Mouse (Mus musculus) adrenal gland, postnatal 25 days (tissue): ENCODE data around the gene Dnm2. TPM values are rescaled to one million over a fixed set of nuclear protein-coding genes. Genes with fewer than 3 reads are reported as not detected.

ENCODE experiments used
- DNase-seq: peaks from one replicate; pipeline ENCODE4 v3.0.0; 2021; ENCODE audit warnings: mixed read lengths
- microRNA-seq, 2 experiments: library from miRNA; unstranded; fragments of <30 nt; microRNA quantifications; one replicate each; pipeline ENCODE4 v1.2.0; 2021
- total RNA-seq: library from RNA; stranded (reverse); gene quantifications from 2 replicates; pipeline ENCODE4 v1.2.3, GENCODE M21; 2021

Dnm2 gene
- total RNA-seq, 1 experiment from 2014 or later = 126 TPM

DNA sequence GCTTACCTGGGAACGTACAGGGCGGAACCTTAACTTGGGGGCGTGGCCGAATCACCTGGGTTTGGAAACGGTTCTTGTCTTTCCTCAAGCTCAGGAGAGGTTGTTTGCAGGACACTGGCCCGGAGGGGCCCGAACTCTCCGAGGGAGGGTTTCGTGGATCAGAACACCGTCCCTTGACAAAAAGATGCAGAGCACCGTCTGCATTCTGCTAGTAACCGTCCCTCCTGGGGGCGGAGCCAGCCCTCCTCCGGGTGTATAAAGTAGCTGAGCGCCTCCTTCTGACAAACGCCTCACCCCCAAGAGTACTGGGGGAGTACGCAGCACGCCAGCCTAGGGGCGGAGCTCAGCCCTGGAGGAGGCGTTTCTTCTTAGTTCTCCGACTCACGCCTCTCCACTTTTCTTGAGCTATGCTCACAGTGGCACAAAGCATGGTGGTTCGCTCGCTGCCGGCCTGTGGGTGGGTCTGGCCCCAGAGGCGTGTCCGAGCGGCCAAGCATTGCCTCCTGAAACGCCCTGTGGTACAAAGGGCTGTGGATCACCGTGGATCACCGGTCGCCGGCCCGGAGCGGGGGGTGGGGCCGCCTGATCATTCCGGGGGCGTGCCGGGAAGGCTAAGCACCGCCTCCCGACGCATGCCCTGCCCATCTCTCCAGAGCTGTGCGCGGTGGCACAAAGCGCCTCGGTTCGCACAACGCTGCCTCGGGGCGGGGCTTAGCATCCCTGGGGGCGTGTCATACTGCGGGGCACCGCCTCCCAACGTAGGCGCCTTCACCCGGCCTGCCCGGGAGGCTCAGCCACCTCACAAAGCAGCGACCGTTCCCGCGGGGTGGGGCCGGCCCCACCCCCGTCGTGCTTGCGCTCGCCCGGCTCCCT lies 121.4 kb downstream of the Dnm2 start:
- peak; percentile 100 for DNase-seq

DNA sequence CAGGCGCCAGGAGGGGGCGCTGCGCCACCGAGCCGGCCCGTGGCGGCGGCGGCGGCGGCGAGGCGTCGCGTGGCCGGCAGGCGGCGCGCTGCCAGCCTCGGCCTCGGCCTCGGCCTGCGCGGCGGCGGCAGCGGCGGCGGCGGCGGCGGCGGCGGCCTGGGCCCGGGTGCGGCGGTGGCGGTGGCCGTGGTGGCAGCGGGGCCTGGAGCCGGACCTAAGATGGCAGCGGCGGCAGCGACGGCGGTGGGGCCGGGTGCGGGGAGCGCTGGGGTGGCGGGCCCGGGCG lies 122.0 kb downstream of the Dnm2 start, which contains the start of gene Carm1:
Gene Carm1, plus strand, starts transcription at position 106 of the 286 bp plus-strand sequence.
- DNase-seq = no peak

- DNase-seq = peak; percentile 19
These were observed 122.6 kb downstream of the Dnm2 start for GRCm38 (mm10) chr9:21547075-21547941.

DNA sequence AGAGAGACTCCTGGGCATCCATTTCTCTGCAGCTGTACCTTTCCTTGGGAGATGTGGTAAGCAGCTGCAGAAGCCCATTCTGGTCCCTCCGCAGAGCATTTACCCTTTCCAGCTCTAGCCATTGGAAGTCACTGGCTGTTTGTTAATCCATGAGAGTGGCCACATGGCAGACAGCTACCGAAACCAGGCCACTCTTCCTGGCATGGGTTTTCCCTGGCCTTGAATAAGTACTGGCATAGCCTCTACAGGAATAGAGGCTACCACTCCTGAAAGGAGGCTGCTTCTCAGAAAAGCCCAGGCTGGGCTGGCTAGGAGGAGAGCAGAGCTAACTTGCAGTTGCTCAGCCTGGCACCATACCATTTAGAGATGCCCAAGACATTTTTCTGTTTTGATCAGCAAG lies 126.3 kb downstream of the Dnm2 start:
- no peak for DNase-seq

DNA sequence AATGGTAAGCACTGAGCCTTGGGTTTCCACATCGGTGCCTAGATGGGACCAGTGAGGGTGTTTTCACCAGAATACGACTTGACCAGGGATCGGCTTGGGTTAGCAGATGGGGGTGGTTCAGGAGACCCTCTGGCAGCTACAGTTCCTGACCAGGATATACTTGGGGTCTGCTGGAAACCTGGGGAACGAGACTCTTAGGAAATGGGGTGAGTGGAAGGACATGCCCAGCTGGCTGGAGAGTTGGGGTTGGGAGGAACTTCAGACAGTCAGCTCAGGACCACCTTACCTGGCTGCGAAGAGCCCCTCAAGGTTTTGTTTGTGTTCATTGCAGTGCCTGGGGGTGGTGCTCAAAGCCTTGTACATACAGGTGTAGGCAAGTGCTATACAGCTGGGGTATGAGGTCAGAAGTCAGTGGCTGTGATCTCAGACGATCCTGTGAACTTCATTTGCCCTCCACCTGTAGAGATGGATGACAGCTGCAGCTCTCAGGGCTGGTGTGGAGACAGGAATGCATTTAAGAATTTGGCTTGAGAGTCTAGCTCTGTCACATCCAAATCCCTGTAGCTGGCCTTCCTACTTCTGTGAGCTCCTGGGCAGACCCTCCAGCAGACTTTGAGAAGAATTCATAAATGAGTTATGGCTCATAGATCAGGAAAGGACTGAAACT lies 129.0 kb downstream of the Dnm2 start:
- DNase-seq = no peak

- no peak for DNase-seq
These were observed 130.6 kb downstream of the Dnm2 start for GRCm38 (mm10) chr9:21555198-21555742.

GRCm38 (mm10) chr9:21556996-21557395 lies 132.3 kb downstream of the Dnm2 start:
- DNase-seq = no peak

Small RNAs within 50 kb of the gene (microRNA-seq; reads per million reads assigned to microRNA genes)
- gene Mir199a-1 = 0 to 0.34 reads per million in 2 experiments

Other genes with a start within 250 kb of the Dnm2 start
- 50.8 and 51.5 TPM in 2 replicates for gene Keap1, start 185.5 kb upstream of the Dnm2 start, total RNA-seq
- gene S1pr5, start 176.5 kb upstream of the Dnm2 start, total RNA-seq = 0.88 and 1.3 TPM in 2 replicates
- 37.5 and 42.2 TPM in 2 replicates for gene Atg4d, start 159.6 kb upstream of the Dnm2 start, total RNA-seq
- 34.7 and 48.1 TPM in 2 replicates for gene Kri1, start 136.9 kb upstream of the Dnm2 start, total RNA-seq
- 13.5 and 19.9 TPM in 2 replicates for gene Cdkn2d, start 133.5 kb upstream of the Dnm2 start, total RNA-seq
- not detected in 2 replicates for gene Ap1m2, start 112.6 kb upstream of the Dnm2 start, total RNA-seq
- 31.8 and 46.3 TPM in 2 replicates for gene Slc44a2, start 104.2 kb upstream of the Dnm2 start, total RNA-seq
- gene Ilf3, start 57.0 kb upstream of the Dnm2 start, total RNA-seq = 68.9 and 69.5 TPM in 2 replicates
- gene Qtrt1, start 13.1 kb upstream of the Dnm2 start, total RNA-seq = 17.0 and 25.1 TPM in 2 replicates
- 26.8 and 37.1 TPM in 2 replicates for gene Tmed1, start 85.3 kb downstream of the Dnm2 start, total RNA-seq
- gene AB124611, start 101.3 kb downstream of the Dnm2 start, total RNA-seq = 1.3 TPM in 1 of 2 replicates, not detected in the other
- gene Carm1, start 122.0 kb downstream of the Dnm2 start, total RNA-seq = 45.6 and 54.0 TPM in 2 replicates
- gene Timm29, start 167.8 kb downstream of the Dnm2 start, total RNA-seq = 58.2 and 62.6 TPM in 2 replicates
- 27.5 and 40.2 TPM in 2 replicates for gene Yipf2, start 167.9 kb downstream of the Dnm2 start, total RNA-seq
- gene Smarca4, start 191.3 kb downstream of the Dnm2 start, total RNA-seq = 87.3 and 87.4 TPM in 2 replicates